Mouse (Mus musculus) right cerebral cortex, postnatal 10 days (tissue): ENCODE data around the gene Bcl9.

Source experiments
- DNase-seq, 2 experiments: peaks; one replicate each; pipeline ENCODE4 v3.0.0; 2021; ENCODE audit warnings: low spot score in 2 of 2

The Bcl9 gene

DNA sequence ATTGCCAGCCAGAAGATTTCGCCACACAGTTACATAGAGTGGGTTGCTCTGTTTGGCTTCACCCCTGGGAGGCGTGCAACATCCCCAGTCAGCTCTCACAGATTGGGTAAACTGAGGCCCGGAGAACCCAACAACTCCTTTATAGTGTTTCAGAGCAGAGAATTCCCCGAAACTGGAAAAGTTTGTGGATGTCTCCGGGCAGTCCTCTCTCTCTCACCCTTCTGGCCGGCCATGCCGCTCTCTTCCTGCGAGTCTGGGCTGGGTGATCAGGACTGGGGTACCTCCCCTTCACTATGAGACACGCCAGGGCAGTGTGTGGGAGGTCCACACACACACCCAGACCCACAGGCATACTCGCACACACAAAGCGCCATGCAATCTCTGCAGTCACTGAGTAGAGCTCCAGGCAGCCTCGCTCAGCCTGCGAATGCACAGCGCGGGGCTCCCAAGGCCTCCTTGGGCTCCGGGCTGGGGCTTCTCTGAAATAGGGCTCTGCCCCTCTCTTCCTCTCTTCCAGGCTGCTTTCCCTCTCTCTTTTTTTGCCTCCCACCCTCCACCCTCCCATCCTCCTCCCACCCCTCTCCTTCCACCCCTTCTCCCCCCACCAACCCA is 670 bp downstream of the Bcl9 start:
- DNase-seq, result peak; percentile 68 to 75

- no peak for DNase-seq
Measured at GRCm38 (mm10) chr3:97294334-97294733, 3.4 kb downstream of the Bcl9 start.

- no peak for DNase-seq
Measured at GRCm38 (mm10) chr3:97284878-97285277, 12.8 kb downstream of the Bcl9 start.

GRCm38 (mm10) chr3:97284056-97284455 is 13.7 kb downstream of the Bcl9 start:
- DNase-seq, result no peak

- DNase-seq, result no peak
Measured at GRCm38 (mm10) chr3:97281426-97281825, 16.3 kb downstream of the Bcl9 start.

- no peak for DNase-seq
Measured at GRCm38 (mm10) chr3:97275708-97276107, 22.0 kb downstream of the Bcl9 start.

DNA sequence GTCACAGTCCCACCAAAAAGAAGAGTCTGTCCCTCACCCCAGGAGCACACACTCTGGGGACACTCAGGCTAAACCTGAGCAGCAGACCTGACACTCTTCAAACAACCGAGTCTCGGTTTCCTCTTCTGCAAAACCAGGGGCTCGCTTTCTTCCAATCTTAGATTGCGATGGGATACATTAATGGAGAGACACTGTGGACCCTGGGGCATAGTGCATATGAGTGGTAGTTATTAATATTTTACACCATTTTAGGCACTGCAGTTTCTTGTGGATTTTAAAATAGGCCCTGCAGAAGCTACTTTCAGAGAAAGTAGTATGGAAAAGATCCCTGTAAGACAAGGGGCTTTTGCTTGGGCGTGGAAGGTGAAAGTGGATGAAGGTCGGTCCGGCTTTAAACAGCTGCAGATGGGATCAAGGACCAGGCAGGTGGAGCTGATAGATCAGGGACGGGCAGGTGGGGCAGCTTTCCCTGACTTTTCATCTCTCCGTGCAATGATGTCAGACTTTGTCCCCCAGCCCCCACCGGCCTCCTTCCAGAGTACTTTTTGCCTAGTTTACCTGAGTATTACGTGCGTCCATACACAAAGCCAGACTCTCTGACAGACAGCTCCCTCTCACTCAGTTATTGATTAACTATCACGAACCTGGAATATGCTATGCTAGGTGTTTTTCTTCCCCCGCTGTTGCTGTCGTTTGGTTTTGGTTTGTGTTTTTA is 23.0 kb downstream of the Bcl9 start:
- DNase-seq, result peak in 1 of 2 experiments; percentile 20

DNA sequence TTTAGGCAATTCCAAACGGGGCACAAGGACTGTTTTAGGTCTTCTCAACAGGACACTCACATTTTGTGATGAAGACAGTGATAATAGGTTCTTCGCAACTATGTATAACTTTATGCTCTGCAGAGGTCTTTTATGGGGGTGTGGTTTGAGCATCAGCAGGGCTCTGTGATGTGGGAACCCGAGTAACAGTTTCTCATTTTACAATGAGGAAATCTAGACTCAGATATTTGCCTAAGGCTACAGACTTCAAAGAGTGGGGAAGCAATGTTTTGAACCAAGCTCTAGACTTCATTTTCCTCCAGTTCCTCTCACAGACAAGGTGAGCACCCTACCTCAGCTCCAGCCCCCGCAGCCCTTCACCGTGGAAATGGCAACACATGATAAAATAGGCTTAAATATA is 23.8 kb downstream of the Bcl9 start:
- peak in 1 of 2 experiments; percentile 29 for DNase-seq

DNA sequence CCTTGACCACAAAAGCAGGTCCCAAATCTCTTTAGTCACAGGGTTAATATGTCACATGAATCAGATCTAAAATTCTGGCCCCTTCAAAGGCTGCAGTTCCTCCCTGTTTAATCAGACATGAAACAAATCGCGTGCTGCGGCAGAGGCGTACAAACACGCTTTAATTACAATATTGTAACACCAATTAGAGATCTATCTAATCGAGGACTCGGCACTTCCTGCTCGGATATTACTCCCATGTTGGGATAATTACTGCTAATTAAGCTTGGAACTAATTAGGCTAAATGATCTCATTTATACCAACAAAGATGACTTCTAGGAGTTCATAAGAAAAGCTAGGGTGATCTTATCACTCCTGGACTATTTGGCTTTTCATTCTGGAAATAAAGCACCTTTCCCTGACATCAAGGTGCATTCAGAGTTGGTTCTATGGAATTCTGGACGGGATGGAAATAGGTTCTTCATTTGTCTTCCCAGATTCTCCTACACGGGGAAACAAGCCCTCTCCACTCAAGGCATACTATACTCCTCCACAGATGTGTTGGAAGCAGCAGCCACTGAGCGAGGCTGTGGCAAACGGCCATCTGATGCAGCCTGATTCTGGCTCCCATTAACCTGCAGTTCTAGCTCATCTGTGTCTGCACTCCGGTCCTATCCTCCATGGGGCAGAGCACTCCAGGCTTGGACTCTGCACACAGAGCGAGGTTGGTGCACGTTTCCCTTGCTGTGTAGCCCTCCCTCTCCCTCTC is 31.9 kb downstream of the Bcl9 start:
- DNase-seq, result peak in 1 of 2 experiments; percentile 28

- peak in 1 of 2 experiments; percentile 21 for DNase-seq
Measured at GRCm38 (mm10) chr3:97262235-97262634, 35.5 kb downstream of the Bcl9 start.

DNA sequence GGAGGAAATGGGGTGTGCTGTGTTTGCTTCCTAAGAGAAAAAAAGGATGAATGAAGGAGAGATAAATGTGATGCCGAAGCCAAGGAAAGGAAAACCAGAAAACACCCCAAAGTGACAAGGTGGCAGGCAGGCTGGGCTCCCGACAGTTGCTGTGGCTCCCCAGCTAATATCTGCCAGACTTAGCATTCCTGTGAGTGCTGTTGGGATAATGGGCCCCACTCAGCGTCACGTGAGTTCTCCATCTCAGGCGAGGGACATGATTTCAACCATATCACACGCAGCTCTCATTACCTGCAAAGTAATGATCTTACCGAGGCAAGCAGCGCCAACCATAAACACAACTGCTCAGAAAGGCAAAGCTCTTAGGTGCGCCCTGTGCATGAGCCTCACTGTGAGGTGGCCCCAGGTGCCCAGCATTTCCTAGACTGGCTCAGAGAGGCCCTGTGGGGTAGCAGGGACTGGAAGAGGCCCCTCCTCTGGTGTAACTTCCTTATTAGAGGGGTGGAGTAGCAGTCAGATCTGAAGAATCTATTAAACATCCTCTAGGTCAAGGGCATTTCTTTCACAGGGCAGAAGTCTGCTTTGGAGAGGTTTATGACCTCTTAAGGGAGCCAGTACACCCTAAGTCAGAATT is 41.9 kb downstream of the Bcl9 start:
- no peak for DNase-seq

- DNase-seq, result no peak
Measured at GRCm38 (mm10) chr3:97254861-97255465, 42.8 kb downstream of the Bcl9 start.

DNA sequence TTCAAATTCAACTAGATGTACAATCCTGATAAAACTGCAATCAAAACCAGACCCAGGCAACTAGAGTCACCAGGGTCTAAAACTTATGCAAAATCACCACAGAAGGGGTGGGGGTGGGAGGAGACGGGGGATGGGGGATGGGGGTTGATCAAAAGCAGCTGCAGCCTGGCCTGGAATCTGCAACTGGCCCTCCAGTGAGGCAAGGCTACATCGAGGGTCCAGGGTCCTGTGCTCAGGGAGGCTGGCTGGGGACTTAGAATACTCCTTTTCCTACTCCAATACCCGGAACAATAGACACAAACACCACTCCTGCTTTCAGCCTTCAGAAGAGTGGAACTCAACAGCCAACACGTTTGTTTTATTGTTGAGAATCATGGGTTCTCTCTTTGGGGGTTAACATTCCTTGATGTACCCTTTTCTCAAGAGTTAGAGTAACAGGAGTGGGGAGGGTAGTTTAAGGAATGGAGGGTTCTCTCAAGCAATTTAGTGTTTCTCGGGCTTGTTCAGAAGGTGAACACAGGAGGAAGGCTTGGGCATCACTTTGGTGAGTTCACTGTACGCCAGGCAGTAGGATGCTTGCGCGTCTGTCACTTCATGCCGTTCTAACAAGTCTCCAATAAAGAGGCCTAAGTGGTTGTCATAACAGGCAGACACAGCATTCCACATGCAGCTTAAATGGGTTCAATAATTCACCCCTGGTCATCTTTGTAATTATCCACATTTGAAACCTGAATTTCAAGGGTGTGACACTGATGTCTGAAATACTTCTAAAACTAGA is 43.7 kb downstream of the Bcl9 start:
- DNase-seq, result no peak

DNA sequence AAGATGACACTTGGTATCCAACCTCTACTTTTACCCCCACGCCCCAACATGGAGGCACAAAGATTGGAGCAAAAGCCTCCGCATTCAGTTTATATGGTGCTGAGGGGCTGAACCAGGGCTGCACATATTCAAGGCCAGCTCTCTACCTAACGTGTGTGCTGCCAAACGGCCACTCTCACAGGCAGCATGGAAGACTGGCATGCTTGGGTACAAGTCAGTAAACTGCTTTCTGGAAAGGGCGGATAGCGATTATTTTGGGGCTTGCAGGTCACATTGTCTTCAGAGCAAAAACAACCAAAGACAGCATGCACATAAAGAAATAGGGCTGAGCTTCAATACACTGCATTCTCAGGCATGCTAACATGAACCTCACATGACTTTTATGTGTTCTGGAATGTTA is 44.8 kb downstream of the Bcl9 start:
- DNase-seq, result no peak

DNA sequence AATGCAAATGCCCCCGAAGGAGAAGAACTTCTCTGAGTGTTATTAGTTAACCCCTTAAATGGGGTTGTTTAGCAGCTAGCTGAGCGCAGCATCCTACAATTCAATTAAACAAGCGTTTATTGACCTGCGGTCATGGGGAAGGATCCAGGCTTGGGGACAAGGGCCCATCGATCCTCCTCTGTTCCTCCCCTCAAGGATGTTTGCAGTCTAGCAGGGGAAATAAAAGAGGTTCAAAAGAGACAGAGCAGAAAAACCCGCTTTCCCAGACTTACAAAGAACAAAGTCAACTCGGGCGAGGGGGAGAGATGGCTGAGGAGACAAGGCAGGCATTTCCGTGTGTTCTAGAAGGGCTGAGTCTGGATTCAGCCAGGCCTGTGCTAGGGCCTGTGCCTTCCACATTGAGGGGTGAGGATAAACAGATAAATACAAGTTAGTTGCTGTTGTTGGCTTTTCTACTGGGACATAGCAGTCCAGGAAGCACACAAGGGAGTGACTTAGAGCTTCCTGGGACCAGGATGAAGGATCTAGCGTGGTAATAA is 55.0 kb downstream of the Bcl9 start:
- DNase-seq, result no peak

DNA sequence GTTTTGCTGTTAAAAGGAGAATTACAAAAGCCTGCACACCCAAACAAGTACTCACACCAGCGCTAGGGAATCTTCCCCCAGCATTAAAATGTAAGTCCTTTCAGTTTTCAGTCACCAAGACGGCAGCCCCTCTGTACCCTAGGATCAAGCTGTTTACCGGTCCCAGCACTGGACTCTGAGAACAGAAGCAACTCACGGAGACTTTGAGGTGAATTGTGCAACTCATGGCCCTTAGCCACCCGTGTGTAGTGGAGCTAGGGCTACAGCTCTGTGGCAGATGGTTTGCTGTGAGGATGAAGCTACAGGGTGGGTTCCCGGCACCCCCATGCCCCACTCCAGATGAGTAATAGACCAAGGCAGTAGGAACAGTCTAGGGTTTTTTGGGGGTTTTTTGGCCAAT is 55.9 kb downstream of the Bcl9 start:
- no peak for DNase-seq

GRCm38 (mm10) chr3:97239793-97240192 is 57.9 kb downstream of the Bcl9 start:
- peak in 1 of 2 experiments; percentile 15 for DNase-seq

DNA sequence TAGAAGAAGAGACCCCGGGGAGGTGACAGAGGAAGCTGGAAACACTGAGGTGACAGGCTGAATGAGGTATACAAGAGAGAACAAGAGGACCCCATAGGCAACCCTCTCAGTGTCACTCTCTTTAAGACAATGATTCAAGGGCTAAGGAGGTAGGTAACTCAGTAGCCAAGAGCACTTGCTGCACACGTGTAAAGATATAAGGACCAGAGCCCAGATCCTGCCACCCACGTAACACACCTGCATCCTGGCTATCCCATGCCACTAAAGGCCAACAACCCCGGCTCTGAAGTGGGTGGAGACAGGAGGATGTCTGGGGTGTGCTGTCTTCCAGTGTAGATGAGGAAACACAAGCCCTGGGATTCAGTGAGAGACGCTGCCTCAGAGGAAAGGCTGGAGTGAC is 58.4 kb downstream of the Bcl9 start:
- DNase-seq, result peak in 1 of 2 experiments; percentile 17

DNA sequence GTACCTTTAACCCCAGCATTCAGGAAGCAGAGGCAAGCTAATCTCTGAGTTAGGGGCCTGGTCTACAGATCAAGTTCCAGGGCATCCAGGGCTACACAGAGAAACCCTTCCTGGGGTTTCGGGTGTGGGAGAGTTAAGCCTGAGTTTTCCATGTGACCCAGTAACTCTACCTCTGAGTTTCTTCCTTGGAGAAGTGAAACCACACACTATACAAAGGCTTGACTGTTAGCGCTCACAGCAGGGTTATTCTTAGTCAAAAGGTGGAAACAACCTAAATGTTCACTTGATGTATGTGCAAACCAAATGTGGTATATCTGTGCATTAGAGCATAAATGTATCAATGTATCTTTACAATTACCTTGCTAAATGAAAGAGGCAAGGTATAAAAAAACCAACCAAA is 59.2 kb downstream of the Bcl9 start:
- DNase-seq, result peak in 1 of 2 experiments; percentile 8

GRCm38 (mm10) chr3:97237403-97237802 is 60.3 kb downstream of the Bcl9 start:
- no peak for DNase-seq

- peak; percentile 51 to 62 for DNase-seq
Measured at GRCm38 (mm10) chr3:97234797-97235196, 62.9 kb downstream of the Bcl9 start.
